Mouse (Mus musculus) embryo, embryonic 10 days (tissue): ENCODE measurements around the gene Cd163l1.

Source experiments
- DNase-seq: peaks from one replicate; pipeline ENCODE4 v3.0.0-alpha.2; 2015; ENCODE audit warnings: low spot score

Cd163l1 gene

DNA sequence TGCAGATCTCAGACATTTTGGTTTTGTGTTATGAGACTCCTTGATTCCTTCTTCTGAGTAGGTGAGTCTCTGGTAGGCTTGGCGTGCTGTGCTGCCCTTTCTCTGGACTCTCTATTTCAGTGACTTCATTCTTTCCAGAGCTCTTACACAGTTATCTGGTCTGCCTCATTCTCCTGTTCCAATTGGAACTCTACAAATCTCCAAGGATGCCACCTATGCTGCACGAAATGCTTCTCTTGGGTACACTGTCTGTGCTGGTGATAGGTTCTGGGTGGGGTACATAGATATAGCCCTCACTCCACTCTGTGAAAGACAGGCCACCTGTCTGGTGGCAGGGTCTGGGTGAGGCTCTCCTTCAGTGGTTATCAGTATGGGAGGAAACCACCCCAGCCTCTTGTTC is at the start of gene Cd163l1:
Gene Cd163l1 (plus strand): TSS at position 301 of the 400 bp plus-strand sequence.
- no peak for DNase-seq

DNA sequence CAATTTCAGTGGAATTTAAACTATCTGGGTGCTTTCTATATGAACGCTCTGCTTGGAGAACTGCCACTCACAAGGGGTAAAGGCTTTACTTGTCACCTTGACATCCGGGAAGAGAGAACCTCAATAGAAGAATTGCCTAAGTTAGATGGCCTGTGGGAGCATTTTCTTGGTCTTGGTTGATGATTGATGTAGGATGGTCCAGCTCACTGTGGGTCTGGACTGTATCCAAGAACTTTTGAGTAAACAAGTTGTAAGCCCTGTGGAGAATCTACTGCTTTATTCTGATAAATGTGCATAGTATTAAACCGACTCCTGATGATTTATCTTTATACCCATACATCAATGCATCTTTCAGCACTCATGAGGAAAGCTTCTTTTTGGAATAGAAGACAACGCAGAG is 48.7 kb upstream of the Cd163l1 start:
- DNase-seq: no peak

GRCm38 (mm10) chr7:140170863-140171262 is 47.2 kb upstream of the Cd163l1 start:
- DNase-seq: no peak

DNA sequence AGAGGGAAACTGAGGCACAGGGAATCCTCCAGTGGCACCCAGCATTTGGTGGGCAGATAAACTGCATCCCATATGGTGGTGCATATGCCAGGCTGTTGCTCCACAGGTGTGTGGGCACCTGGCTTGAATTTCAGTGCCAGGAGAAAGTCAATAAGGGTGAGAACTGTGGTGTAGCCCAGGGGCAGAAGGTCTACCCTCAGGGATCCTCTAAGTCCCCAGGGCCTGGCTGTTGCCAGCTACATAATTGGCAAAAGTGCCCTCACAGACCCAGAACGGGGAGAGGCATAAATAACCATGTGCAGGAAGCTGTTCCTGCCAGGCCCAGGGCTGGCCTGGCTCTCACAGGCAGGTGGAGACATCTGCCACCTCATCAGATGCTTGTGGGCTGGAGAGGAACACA is 45.1 kb upstream of the Cd163l1 start, which contains the start of gene Olfr523:
Gene Olfr523 (plus strand): TSS at position 282 of the 400 bp plus-strand sequence.
- no peak for DNase-seq

GRCm38 (mm10) chr7:140179176-140179575 is 38.9 kb upstream of the Cd163l1 start:
- DNase-seq: no peak

DNA sequence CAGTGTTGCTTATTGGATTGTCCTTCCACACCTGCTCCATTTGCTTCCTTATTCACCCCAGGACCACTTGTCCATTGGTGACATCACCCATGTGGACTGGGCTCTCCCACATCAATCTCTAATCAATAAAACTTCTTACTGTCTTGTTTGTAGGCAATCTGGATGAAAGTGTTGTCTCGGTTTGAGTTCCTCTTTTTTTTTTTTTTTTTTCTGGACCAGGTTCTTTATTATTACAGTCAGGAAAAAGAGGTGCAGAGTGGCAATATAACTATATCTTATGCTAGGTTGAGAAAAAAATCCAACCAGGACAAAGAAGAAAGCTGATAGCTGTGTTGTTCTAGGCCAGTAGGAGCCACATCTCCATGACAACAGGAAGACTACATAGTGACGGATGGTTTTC is 37.4 kb upstream of the Cd163l1 start:
- no peak for DNase-seq

- no peak for DNase-seq
These were observed 33.9 kb upstream of the Cd163l1 start for GRCm38 (mm10) chr7:140184206-140184605.

GRCm38 (mm10) chr7:140186646-140187620 is 31.1 kb upstream of the Cd163l1 start:
- DNase-seq: peak; percentile 24

DNA sequence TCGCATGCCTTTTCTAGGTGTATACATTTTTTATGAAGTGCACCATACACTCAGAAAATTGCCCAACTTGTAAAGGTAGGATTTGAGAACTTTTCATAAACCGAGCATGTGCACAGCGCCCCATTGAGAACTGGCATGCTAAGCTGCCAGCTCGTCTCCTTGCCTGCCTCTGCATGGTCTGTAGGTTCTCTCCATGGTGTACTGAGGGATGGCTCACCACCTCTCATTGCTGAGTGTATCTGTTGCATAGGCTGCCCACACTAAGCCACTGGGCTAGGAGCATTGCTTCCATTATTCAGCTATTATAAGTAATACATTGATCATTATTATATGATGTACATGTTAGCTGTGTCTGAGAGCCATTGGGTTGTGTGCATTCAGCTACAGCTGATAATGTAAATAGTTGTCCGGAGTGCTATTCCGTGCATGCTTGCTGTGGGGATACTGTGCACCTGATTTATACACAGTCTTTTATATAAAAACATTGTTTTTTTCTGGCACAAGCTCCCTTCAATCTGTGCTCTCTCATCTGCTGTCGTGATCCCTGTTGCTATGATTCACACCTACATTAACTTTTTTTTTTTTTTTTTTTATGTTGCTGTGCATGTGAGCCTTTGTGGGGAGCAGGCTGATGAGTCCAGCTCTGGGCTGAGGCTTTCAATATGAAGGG is 30.2 kb upstream of the Cd163l1 start:
- DNase-seq: no peak

DNA sequence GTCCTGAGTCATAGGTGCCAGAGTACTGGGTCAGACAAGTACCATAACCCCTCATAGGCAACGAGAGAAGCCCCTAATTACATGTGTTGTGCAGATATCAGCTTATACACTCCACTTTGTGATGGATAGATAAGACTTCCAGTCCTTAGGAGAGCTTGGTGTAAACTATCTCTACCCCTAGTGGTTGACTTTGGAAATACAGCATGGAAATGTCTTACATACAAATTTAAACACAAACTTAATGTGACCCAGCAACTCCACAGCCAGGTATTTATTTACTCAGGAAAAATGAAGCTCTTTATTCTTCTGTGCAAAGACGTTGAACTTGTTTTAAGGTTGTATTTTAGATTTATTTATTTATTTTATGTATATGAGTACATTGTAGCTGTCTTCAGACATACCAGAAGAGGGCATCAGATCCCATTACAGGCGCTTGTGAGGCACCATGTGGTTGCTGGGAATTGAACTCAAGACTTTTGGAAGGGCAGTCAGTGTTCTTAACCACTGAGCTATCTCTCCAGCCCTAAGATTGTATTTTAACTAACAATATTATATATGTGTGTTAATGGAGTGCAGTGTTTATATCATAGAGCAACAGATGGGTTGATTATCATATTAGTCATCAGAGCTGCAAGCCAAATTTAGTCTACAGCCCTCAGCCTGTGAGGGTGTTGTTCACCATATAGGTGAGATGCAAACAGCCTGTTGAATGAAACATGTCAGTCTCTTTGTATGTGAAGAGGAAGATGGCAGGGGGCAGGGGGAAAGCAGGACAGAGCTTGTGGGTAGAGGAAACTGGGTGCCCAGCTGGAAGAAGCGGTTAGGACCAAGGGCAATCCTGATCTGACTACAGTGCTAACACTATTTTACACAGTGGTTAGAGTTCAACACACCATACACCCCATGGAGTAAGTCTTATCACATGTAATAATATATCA is 29.4 kb upstream of the Cd163l1 start:
- DNase-seq: peak; percentile 38

DNA sequence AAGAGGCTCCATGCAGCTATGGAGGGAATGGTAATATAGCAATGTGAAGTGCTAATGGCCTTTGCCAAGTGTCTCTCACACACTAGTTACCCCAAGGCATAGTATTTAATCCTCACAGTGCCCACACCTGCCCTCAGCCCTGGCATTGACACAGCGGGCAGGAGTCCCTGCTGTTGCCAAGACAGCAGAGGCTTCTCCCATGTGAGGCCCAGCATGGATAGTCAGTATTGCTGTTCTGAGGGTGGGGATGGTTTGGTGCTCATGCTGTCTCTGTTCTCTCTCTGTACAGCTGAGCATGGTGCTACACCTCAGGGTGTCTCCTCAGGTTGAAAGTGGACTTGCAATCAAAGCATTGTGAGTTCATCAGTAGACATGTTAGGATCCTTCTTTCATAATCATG is 27.6 kb upstream of the Cd163l1 start:
- DNase-seq: no peak

- DNase-seq: no peak
These were observed 25.6 kb upstream of the Cd163l1 start for GRCm38 (mm10) chr7:140192445-140192844.

GRCm38 (mm10) chr7:140192851-140193250 is 25.2 kb upstream of the Cd163l1 start:
- no peak for DNase-seq

DNA sequence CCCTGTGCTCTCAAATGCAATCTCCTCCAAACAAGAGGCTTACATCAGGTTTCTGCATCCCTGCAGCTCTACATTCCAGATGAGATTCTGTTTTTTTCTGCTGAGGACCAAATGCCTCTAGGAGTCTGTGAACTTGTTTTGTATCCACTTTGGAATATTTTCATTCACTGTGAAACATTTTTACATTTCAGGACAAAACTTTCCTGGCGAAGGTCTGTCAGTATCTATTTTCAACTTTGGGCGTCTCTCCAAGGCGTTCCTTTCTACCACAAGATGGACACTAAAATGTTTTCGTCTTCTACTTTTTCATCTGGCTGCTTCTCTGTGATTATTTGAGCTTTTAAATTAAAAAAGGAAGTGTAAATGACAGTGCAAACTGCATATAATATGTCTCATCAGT is 24.0 kb upstream of the Cd163l1 start:
- no peak for DNase-seq

DNA sequence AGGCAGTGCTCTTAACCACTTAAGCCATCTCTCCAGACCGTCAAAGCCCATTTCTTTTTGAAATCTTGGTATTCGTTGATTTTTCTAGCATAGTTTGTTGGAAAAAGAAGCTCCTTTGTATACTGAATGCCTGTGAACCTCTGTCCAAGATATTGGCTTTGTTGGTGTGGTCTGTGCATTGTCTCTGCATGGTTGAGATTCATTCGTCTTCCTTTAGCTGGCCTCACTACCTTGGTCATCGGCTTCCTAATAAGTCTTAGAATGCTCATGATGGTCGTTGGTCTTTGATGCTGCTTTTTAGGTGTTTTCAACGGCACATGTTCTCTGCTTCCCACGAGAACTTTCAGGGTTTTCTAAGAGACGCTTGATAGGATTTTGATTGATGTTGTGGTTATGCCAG is 22.1 kb upstream of the Cd163l1 start:
- no peak for DNase-seq

GRCm38 (mm10) chr7:140201090-140201489 is 17.0 kb upstream of the Cd163l1 start:
- DNase-seq: no peak

DNA sequence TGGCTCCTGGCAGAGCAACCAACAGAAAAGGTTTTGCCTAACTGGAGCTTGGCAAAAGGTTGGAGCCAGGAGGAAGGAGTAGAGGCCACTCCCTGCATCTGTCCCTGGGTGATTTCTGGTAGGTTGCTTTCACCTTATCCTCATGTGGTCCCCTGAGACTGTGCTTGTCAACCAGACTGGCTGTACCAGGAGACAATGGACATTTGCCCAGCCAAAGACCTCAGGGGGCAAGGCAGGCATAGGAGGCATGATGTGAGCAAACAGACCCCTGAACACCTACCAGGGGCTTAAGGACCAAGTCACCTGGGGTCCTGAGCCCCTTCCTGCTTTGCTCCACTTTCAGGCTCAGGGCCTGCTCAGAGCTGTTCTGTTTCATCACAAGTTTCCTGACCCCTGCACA is 12.2 kb upstream of the Cd163l1 start, which contains the start of gene Olfr524:
Gene Olfr524 (minus strand): TSS at position 101 of the 400 bp plus-strand sequence.
- no peak for DNase-seq

DNA sequence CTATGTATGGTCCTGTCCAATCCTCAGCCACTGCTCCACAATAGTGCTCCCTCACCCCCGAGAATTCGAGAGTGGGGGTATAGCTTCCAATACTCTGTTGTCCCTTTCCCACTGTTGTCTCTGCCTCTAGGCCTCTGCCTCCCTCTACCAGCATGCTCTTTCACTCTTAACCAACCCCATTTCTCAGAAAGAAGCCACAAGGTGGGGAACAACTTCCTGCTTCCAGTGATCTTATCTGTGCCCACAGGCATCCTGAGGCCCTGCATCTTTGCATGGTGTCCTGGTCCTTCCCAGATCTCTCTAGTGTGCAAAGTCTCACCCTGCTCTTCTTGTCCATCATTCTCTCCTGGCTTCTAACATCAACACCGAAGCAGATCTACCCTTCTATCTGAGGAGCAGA is 11.2 kb upstream of the Cd163l1 start:
- no peak for DNase-seq

DNA sequence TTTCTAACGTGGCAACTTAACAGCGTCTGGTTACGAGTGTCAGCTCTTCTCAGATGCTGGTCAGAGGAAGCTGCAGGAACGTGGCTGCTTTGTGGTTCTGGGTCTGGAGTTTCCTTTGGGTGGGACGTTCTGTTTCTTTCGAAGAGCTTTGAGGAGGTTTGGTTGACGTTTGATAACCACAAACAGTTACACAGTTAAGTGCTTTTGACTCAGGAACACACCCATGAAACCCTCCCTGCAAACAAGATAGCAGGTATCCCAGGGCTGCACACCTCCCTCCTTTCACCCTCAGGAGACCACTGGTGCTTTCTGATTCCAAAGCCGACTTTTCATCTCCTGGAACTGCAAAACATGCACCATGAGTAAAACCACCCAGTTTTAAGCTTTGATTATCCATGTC is 9.9 kb upstream of the Cd163l1 start:
- no peak for DNase-seq

GRCm38 (mm10) chr7:140208677-140209076 is 9.4 kb upstream of the Cd163l1 start:
- DNase-seq: no peak

DNA sequence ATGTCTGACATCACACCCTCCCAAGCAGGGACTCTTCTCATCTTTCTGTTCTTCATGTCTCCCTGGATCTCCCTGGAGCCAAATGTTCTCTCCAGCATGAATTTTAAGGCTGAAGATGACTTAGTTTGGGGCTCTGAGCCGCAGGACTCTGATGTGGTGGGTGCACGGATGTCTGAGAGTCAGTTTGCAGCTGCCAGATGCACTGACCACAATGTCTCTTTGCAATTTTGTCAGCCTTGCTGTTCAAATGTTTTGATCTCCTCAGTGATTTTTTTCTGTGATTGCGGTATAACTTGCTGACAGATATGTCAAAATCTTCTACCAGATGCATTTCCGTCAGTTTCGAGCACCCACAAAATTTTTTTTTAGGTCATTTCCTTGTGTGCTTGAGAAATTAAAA is 4.2 kb upstream of the Cd163l1 start:
- DNase-seq: no peak

GRCm38 (mm10) chr7:140219268-140219667 is 1.2 kb downstream of the Cd163l1 start:
- peak; percentile 6 for DNase-seq
